Mouse (Mus musculus) hindbrain, embryonic 14.5 days (tissue): ENCODE measurements around the gene Irf4. TPM values are rescaled to one million over a fixed set of nuclear protein-coding genes. Genes with fewer than 3 reads are reported as not detected.
A peak's percentile ranks its signal among the peaks of the same experiment; 100 is the strongest.

Experiments used
- ATAC-seq: fragments of 200-750 bp; cut with Nextera tagmentation; 2 replicates; pipeline ENCODE4 v1.8.0; 2017; ENCODE audit warnings: moderate number of reproducible peaks, mild to moderate bottlenecking, moderate TSS enrichment, moderate library complexity; ENCODE audit not compliant: low FRiP score
- DNase-seq: peaks from one replicate; pipeline ENCODE4 v3.0.0-alpha.2; 2015; ENCODE audit warnings: low spot score
- H3K27ac ChIP-seq: fragments of 300-500 bp; sonication (generic); 2 replicates; pipeline ENCODE4 v1.5.1; 2014; ENCODE audit warnings: mild to moderate bottlenecking, moderate library complexity
- H3K27me3 ChIP-seq: fragments of 300-500 bp; sonication (generic); 2 replicates; pipeline ENCODE4 v1.6.1; 2014; ENCODE audit warnings: mild to moderate bottlenecking, low read length, mixed read lengths; ENCODE audit not compliant: control insufficient read depth, insufficient read depth
- H3K36me3 ChIP-seq: fragments of 300-500 bp; sonication (generic); replicated peaks from 2 replicates; pipeline ENCODE4 v1.6.1; 2014; ENCODE audit not compliant: control insufficient read depth, insufficient read depth
- H3K4me1 ChIP-seq: fragments of 300-500 bp; sonication (generic); replicated peaks from 2 replicates; pipeline ENCODE4 v1.6.1; 2014; ENCODE audit warnings: antibody characterized with exemption, low read length, mixed read lengths; ENCODE audit not compliant: control insufficient read depth, insufficient read depth
- H3K4me2 ChIP-seq: fragments of 300-500 bp; sonication (generic); replicated peaks from 2 replicates; pipeline ENCODE4 v1.6.1; 2014; ENCODE audit warnings: mild to moderate bottlenecking, moderate library complexity
- H3K4me3 ChIP-seq: fragments of 300-500 bp; sonication (generic); replicated peaks from 2 replicates; pipeline ENCODE4 v1.5.1; 2014; ENCODE audit warnings: mild to moderate bottlenecking, low read length
- H3K9ac ChIP-seq: fragments of 300-500 bp; sonication (generic); 2 replicates; pipeline ENCODE4 v1.6.1; 2014
- H3K9me3 ChIP-seq: fragments of 300-500 bp; sonication (generic); 2 replicates; pipeline ENCODE4 v1.6.1; 2016; ENCODE audit warnings: low read length; ENCODE audit not compliant: control insufficient read depth
- WGBS: fragments of 180-500 bp; shearing (Covaris S2); extraction: QIAGEN DNeasy Blood & Tissue Kit; methylation state at CpG from one replicate; pipeline ENCODE4 v1.1.7; 2014; 5-methylcytosine and 5-hydroxymethylcytosine counted together
- polyA plus RNA-seq: library from polyadenylated mRNA; unstranded; fragments of >200 nt; fragmentation: Nextera tagmentation; extraction: Ambion mirVana; gene quantifications from 2 replicates; pipeline ENCODE4 v1.2.1, GENCODE M21; 2014

The Irf4 gene
- polyA plus RNA-seq, result 0.08 and 0.25 TPM in 2 replicates

DNA sequence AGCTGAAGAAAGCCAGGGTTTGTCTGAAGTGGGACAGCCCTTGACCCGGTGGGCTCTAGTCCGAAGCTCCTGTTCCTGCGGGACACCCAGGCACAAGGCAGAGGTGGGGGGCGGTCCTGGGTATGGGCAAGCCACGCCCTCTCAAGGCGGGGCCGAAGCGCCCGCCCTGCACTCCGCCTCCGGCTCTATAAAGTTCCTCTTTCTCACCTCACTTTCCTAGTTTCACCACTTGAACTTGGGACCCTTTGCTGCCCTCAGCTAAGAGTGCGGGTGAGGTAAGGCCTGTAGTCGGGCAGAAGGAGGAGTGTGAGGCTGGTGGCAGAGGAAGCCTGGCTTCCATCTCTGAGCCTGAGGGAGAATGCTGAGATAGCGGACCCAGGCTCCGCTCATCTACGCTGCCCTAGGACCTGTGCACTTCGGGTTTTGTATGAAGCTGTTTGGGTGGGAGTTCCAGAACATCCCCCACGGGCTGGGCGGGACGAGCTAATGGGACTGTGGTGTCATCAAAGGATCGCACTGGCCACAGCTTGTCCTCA is at the start of gene Irf4:
Gene Irf4 (plus strand): TSS at position 206 of the 536 bp plus-strand sequence.
- peak; percentile 66; the same call in 1 of the 2 replicates for ATAC-seq
- Histone ChIP-seq H3K27me3 (peaks cover 65% of the 10 kb centered on the region), H3K4me2 (peak within 1 kb of the TSS; percentile 60), H3K9ac (no peak within 1 kb of the TSS), H3K36me3 (no peaks in the 10 kb centered on the region), H3K27ac (no peak within 1 kb of the TSS), H3K9me3 (no peaks in the 10 kb centered on the region), H3K4me1 (peaks cover 20% of the 10 kb centered on the region), H3K4me3 (peak within 1 kb of the TSS; percentile 37)
- no peak for DNase-seq
- under 1% methylated on average over 20 of the region's 21 CpGs for WGBS

DNA sequence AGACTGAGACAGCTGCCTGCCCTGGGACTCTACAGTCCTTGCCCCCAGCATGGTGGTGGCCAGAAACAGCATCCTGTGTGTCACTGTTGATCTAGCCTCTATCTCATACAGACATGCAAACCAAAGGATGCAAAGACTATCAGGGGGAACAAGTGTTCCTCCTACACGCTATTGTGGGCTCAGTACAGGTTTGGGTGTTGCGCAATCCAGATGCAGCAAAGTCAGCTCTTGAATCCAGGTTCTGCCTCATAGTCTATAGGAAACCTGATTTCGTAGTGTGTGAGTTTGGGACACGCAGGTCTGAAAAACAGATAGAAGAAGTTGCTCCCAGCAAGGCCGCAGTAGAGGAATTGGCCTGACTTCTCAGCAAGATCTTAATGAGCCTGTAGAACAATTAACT is 46.3 kb upstream of the Irf4 start:
- Histone ChIP-seq H3K9ac (no peak overlapping the region), H3K4me2 (no peak overlapping the region), H3K27me3 (no peaks in the 10 kb centered on the region), H3K27ac (no peak overlapping the region), H3K4me3 (no peak overlapping the region), H3K36me3 (peaks cover 10% of the 10 kb centered on the region; the same call in 1 of the 2 replicates), H3K9me3 (no peaks in the 10 kb centered on the region), H3K4me1 (no peaks in the 10 kb centered on the region)
- 97% methylated on average over 5 of the region's 5 CpGs for WGBS
- DNase-seq, result no peak
- ATAC-seq, result no peak

DNA sequence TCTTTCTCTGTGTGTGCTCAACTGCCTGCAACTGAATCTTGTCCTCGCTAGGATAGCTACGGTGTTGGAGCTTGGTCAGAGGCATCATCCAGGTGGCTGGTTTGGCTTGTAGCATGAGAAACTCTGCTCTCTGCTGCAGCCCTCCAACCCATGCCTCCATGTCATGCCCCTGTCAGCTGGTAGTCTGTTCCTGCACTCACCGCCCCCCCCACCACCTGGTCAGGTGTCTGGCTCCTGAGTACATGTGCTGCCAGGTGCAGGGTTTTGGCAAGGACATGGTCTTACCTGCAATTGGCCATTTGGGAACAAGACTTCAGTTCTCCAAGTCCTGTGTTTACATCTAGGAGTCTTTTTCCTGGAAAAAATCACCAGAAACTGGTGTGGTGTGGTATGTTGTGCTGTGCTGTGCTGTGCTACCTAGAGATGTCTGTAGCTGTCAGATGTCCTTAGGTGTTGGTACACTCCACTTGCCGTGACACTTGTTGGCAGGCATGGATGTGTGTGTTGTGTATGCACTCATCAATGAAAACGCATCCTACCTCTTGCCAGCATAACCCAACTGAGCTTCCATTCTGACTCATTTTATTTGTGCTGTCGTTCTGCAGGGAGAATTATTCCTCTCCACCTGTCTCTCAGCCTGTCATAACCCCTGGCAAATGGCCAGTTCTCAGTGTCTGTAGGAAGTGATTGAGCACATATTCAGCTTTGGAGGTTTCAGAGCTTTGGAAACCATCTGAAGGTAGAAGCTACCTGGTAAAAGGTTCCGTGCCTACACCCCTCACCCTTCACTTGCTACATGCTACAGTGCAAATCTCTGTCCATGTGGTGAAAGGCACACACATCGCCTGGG is 44.6 kb upstream of the Irf4 start:
- WGBS, result 88% methylated on average over 8 of the region's 8 CpGs
- ATAC-seq (no peak), DNase-seq (no peak)

DNA sequence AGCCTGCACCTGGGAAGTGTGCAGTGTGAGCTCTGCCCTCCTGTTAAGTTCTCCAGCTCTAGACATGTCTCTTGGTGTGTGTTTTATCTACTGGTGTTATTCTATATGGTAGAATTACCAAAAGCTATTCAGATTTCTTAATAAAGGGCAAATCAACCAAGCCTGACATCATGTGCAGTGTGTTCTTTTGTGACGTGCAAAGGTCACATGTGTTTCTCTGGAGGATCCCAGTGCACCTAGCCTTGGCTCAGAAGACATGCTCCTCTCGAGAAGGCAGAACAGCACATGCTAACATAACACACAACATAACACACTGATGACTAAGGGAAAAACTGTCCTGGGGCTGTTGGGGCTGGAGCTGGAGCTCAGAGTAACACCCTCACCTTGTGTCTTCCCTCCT is 38.0 kb upstream of the Irf4 start:
- no peak overlapping the region for H3K4me2 ChIP-seq
- no peaks in the 10 kb centered on the region for H3K9me3 ChIP-seq
- H3K27me3 ChIP-seq, result no peaks in the 10 kb centered on the region
- H3K9ac ChIP-seq, result no peak overlapping the region
- no peak for ATAC-seq
- no peak overlapping the region for H3K27ac ChIP-seq
- peaks cover 19% of the 10 kb centered on the region for H3K36me3 ChIP-seq
- H3K4me1 ChIP-seq, result no peaks in the 10 kb centered on the region
- H3K4me3 ChIP-seq, result no peak overlapping the region
- DNase-seq, result no peak
- WGBS, result 87% methylated on average over 2 of the region's 2 CpGs

More for the DNA sequence above, 44.6 kb upstream of the Irf4 start:
- Histone ChIP-seq H3K9me3 (no peaks in the 10 kb centered on the region), H3K36me3 (peaks cover 18% of the 10 kb centered on the region), H3K27ac (no peak overlapping the region), H3K4me3 (no peak overlapping the region), H3K4me1 (no peaks in the 10 kb centered on the region), H3K9ac (no peak overlapping the region), H3K27me3 (no peaks in the 10 kb centered on the region), H3K4me2 (no peak overlapping the region)

DNA sequence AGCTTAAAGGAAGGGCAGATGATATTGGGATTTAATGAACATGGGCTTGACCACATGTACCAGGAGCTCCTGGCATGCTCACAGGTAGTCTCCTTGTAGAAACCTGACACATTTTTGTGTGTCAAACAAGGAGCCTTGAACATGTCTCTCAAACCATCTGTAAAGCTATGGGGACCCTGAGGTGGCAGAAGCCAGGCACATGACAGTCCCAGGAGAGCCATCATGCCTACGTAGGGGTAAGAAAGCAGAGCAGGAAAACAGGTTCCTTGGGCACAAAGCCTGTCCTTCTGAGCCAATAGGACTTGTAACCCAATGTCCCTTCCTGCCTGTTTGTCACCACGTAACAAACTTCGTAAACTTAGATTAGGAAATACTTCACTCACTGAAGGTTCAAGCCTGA is 37.3 kb upstream of the Irf4 start:
- Histone ChIP-seq H3K4me2 (no peak overlapping the region), H3K4me3 (no peak overlapping the region), H3K9ac (no peak overlapping the region), H3K4me1 (no peaks in the 10 kb centered on the region), H3K27me3 (no peaks in the 10 kb centered on the region), H3K27ac (no peak overlapping the region), H3K36me3 (peaks cover 16% of the 10 kb centered on the region), H3K9me3 (no peaks in the 10 kb centered on the region)
- DNase-seq (no peak), ATAC-seq (no peak)
- WGBS, result 94% methylated on average over 3 of the region's 3 CpGs

DNA sequence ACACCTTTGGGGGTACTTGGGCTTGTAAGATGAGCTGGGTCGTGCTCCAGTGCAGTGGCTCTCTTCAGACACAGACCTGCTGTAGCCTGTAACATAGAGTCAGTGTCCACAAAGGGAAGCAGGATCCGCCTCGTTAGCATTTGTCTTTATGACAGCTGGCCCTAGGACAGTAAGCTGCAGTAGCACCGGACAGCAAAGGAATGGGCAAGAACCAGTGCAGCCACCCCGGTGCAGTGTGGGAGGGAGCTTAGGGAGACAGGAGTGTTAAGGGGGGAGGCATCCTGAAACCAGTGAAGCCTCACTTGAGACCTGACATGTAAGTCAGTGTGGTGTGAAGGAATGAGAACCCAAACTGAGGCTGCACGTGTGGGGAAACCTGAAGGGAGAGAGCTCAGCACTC is 36.7 kb upstream of the Irf4 start:
- H3K9me3 ChIP-seq, result no peaks in the 10 kb centered on the region
- ATAC-seq (no peak), DNase-seq (no peak)
- no peak overlapping the region for H3K27ac ChIP-seq
- H3K36me3 ChIP-seq, result peaks cover 15% of the 10 kb centered on the region
- H3K4me2 ChIP-seq, result no peak overlapping the region
- H3K27me3 ChIP-seq, result no peaks in the 10 kb centered on the region
- no peaks in the 10 kb centered on the region for H3K4me1 ChIP-seq
- WGBS, result 84% methylated on average over 6 of the region's 6 CpGs
- H3K4me3 ChIP-seq, result no peak overlapping the region
- no peak overlapping the region for H3K9ac ChIP-seq

DNA sequence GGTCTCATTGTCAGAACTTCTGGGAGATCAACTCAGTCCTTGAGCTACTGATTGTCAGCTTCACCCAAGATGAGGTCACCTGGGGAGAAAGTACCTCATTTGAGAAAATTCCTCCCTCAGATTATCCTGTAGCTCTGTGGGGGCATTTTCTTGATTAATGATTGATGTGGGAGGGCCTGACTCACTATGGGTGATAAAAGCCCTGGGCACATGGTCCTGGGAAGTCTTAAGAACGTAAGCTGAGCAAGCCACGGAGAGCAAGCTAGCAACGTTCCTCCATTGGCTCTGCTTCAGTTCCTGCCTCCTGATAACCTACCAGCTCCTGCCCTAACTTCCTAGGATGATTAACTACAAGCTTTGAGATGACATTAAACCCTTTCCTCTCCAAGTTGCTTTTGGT is 35.4 kb upstream of the Irf4 start:
- Histone ChIP-seq H3K4me3 (no peak overlapping the region), H3K27me3 (no peaks in the 10 kb centered on the region), H3K36me3 (peaks cover 10% of the 10 kb centered on the region), H3K4me2 (no peak overlapping the region), H3K9ac (no peak overlapping the region), H3K27ac (no peak overlapping the region), H3K9me3 (no peaks in the 10 kb centered on the region), H3K4me1 (no peaks in the 10 kb centered on the region)
- no peak for DNase-seq
- 79% methylated on average over 3 of the region's 3 CpGs for WGBS
- ATAC-seq, result no peak

DNA sequence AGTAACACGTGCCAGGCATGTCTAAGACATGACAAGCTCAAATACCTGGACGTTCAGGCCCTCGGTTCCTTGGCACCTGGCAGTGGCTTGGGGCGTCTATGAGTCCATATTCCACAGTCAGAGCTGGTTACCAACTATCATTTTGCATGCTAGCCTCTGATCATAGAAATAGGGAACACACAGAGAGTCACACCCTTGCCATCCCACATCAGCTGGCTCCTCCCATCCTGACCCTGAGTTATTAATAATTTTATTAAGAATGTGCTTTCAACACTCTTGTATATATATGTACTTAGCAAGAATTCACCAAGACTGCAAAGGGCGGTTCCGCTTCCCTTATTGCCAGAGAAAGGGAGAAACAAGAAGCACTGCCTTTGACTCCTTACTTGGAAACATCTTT is 34.5 kb upstream of the Irf4 start:
- Histone ChIP-seq H3K4me3 (no peak overlapping the region), H3K27ac (no peak overlapping the region), H3K4me2 (no peak overlapping the region), H3K36me3 (peaks cover under 1% of the 10 kb centered on the region), H3K9me3 (no peaks in the 10 kb centered on the region), H3K9ac (no peak overlapping the region), H3K27me3 (no peaks in the 10 kb centered on the region), H3K4me1 (no peaks in the 10 kb centered on the region)
- 91% methylated on average over 6 of the region's 6 CpGs for WGBS
- ATAC-seq (no peak), DNase-seq (no peak)

DNA sequence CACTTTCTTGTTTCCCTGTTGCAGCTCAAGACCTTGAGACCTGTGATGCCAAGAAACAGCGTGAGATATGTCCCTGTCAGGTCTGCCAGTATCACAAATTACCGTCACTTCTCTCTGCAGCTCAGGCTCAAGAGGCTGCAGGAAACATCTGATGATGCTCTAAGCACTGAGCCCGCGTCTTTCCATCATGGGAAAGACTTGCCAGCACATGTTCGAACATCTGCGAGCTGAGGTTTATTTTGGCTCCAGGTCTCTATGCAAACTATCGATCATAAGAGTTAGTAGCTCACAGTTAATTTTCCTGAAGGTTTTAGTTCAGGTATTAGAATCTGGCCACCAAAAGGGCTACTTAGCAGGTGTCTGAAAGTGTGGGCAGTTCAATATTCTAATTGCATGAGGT is 34.0 kb upstream of the Irf4 start:
- DNase-seq (no peak), ATAC-seq (no peak)
- Histone ChIP-seq H3K4me2 (no peak overlapping the region), H3K36me3 (no peaks in the 10 kb centered on the region), H3K4me3 (no peak overlapping the region), H3K9me3 (no peaks in the 10 kb centered on the region), H3K9ac (no peak overlapping the region), H3K4me1 (no peaks in the 10 kb centered on the region), H3K27ac (no peak overlapping the region), H3K27me3 (no peaks in the 10 kb centered on the region)
- WGBS, result 96% methylated on average over 7 of the region's 7 CpGs
